Mouse (Mus musculus) lung, embryonic 15.5 days (tissue): Measurements from ENCODE around the gene Hnrnpa3. TPM values are rescaled to one million over a fixed set of nuclear protein-coding genes. Genes with fewer than 3 reads are reported as not detected.
"Not testable (repeated sequence)": the region's sequence is repeated elsewhere in the genome, so short reads cannot be mapped to it uniquely, and the experiment has no call there.

Experiments
- ATAC-seq: fragments of 200-750 bp; cut with Nextera tagmentation; 2 replicates; pipeline ENCODE4 v1.8.0; 2017; ENCODE audit warnings: moderate number of reproducible peaks, borderline replicate concordance; ENCODE audit not compliant: low FRiP score, low TSS enrichment; ENCODE audit errors: extremely low read depth
- H3K27ac ChIP-seq: fragments of 300-500 bp; sonication (generic); 2 replicates; pipeline ENCODE4 v1.5.1; 2015; ENCODE audit warnings: moderate library complexity, mild to moderate bottlenecking, inconsistent platforms
- H3K27me3 ChIP-seq: fragments of 300-500 bp; sonication (generic); 2 replicates; pipeline ENCODE4 v1.6.1; 2015; ENCODE audit warnings: inconsistent platforms
- H3K36me3 ChIP-seq: fragments of 300-500 bp; sonication (generic); 2 replicates; pipeline ENCODE4 v1.6.1; 2015; ENCODE audit warnings: inconsistent platforms
- H3K4me1 ChIP-seq: fragments of 300-500 bp; sonication (generic); 2 replicates; pipeline ENCODE4 v1.6.1; 2015; ENCODE audit warnings: inconsistent platforms
- H3K4me2 ChIP-seq: fragments of 300-500 bp; sonication (generic); 2 replicates; pipeline ENCODE4 v1.6.1; 2015; ENCODE audit warnings: inconsistent platforms, mild to moderate bottlenecking, moderate library complexity
- H3K4me3 ChIP-seq: fragments of 300-500 bp; sonication (generic); 2 replicates; pipeline ENCODE4 v1.5.1; 2015; ENCODE audit warnings: mild to moderate bottlenecking, inconsistent platforms
- H3K9ac ChIP-seq: fragments of 300-500 bp; sonication (generic); 2 replicates; pipeline ENCODE4 v1.6.1; 2015; ENCODE audit warnings: inconsistent platforms
- H3K9me3 ChIP-seq: fragments of 300-500 bp; sonication (generic); 2 replicates; pipeline ENCODE4 v1.6.1; 2016; ENCODE audit warnings: inconsistent platforms
- WGBS: fragments of 180-500 bp; shearing (Covaris S2); methylation state at CpG from one replicate; pipeline ENCODE4 v1.1.7; 2015; 5-methylcytosine and 5-hydroxymethylcytosine counted together
- polyA plus RNA-seq: library from polyadenylated mRNA; unstranded; fragments of >200 nt; fragmentation: Nextera tagmentation; extraction: Ambion mirVana; gene quantifications from 2 replicates; pipeline ENCODE4 v1.2.1, GENCODE M21; 2015

The Hnrnpa3 gene
- polyA plus RNA-seq, 1 experiment from 2014 or later, result 410 TPM

DNA sequence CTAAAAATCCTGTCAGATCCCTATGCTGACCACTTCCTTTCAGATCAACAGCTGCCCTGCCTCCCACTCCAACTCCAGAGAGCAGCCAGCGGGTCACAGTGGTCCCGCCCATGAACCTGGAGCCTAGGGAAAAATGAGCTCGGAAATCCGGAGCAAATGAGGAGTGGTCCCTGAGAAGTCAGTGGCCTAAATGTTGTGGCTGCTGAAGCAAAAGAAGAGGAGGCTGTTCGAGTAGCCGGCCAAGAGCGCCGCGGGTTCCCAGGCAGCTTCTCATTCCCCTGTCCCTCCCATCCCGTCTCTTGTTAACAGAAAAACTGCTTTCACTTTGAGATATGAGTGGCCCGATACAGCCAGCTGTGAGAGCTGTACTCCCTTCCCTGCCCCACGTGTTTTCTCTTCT, 19.5 kb upstream of the Hnrnpa3 start:
- H3K36me3 ChIP-seq, ATAC-seq, H3K9me3 ChIP-seq, H3K27me3 ChIP-seq, H3K9ac ChIP-seq: not testable (repeated sequence)
- H3K27ac ChIP-seq, result peak overlapping the region; percentile 77
- 3% methylated on average over 10 of the region's 12 CpGs for WGBS
- H3K4me1 ChIP-seq, result peaks cover 19% of the 10 kb centered on the region
- H3K4me3 ChIP-seq, result peak overlapping the region; percentile 16; the same call in 1 of the 2 replicates
- peak overlapping the region; percentile 36; the same call in 1 of the 2 replicates for H3K4me2 ChIP-seq

DNA sequence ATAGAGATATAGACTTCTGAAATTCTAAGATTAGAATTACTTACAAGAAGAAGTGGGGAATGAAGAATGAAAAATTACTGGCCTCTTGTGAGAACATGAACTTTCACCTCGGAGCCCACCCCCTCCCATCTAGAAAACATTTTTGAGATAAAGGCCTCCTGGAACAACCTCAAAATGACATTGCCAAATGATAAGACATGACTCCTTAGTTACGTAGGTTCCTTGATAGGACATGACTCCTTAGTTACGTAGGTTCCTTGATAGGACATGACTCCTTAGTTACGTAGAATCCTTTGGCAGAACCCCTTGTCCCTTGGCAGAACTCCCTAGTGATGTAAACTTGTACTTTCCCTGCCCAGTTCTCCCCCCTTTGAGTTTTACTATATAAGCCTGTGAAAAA, 16.7 kb upstream of the Hnrnpa3 start:
- not testable (repeated sequence) for H3K9me3 ChIP-seq, H3K9ac ChIP-seq, H3K27ac ChIP-seq, ATAC-seq, H3K4me3 ChIP-seq, H3K4me2 ChIP-seq, H3K36me3 ChIP-seq, H3K27me3 ChIP-seq
- 49% methylated on average over 4 of the region's 4 CpGs for WGBS
- peaks cover 16% of the 10 kb centered on the region for H3K4me1 ChIP-seq

DNA sequence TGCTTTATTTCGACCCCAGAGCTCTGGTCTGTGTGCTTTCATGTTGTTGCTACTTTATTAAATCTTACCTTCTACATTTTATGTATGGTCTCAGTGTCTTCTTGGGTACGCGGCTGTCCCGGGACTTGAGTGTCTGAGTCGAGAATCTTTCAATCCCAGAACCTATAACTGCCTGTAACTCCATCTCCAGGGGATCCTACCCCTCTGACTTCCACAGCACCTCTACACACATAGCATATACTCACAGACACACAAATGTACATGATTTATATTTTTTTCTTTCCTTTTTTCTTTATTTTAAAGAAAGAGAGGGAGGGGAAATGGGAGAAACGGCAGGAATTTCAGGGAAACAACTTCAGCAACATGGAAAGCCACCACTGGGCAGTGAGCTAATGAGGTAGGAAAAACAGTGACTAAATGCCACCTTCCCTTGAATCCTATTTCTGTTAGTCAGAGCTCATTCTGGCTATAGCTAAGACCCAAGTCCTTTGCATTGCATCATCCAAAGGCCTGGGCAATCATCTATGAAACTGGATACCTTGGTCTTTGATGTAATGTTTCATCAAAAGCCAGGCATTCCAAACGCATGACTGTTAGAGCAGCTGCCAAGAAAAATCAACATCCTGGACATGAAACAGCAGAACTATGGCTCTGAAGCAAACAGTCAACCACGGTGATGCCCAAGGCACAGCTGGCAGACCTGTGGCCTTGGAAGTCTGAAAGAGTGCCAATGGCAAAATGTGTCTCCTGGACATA, 16.1 kb upstream of the Hnrnpa3 start:
- H3K27ac ChIP-seq, result peak overlapping the region; percentile 60
- H3K27me3 ChIP-seq, result no peaks in the 10 kb centered on the region
- H3K9ac ChIP-seq, result no peak overlapping the region
- no peaks in the 10 kb centered on the region for H3K9me3 ChIP-seq
- ATAC-seq, result peak; percentile 49
- no peak overlapping the region for H3K4me3 ChIP-seq
- WGBS, result 59% methylated on average over 8 of the region's 8 CpGs
- no peaks in the 10 kb centered on the region for H3K36me3 ChIP-seq
- no peak overlapping the region for H3K4me2 ChIP-seq
- peaks cover 16% of the 10 kb centered on the region for H3K4me1 ChIP-seq

DNA sequence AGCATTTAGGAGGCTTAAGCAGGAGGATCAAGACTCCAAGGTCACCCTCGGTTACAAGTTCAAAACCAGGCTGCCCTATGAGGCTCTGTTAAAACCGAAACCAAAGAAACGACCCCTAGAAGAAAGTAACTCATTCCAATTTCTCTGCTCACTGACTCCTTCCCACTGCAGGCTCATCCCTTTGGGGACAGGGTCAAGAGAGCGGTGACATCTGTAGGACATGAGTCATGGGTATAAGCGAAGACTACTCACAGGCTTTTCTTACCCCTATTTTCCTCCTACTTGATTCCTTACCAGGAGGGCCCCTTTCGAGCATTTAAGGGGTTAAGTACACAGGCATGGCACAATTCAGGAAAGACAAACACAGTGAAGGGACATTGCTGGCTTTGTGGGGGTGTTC, 15.1 kb upstream of the Hnrnpa3 start:
- Histone ChIP-seq H3K9ac (no peak overlapping the region), H3K9me3 (no peaks in the 10 kb centered on the region), H3K4me1 (peaks cover 16% of the 10 kb centered on the region), H3K27ac (peak overlapping the region; percentile 60; the same call in 1 of the 2 replicates), H3K4me3 (no peak overlapping the region), H3K27me3 (no peaks in the 10 kb centered on the region), H3K36me3 (no peaks in the 10 kb centered on the region), H3K4me2 (no peak overlapping the region)
- WGBS, result 79% methylated on average over 6 of the region's 6 CpGs
- no peak for ATAC-seq

DNA sequence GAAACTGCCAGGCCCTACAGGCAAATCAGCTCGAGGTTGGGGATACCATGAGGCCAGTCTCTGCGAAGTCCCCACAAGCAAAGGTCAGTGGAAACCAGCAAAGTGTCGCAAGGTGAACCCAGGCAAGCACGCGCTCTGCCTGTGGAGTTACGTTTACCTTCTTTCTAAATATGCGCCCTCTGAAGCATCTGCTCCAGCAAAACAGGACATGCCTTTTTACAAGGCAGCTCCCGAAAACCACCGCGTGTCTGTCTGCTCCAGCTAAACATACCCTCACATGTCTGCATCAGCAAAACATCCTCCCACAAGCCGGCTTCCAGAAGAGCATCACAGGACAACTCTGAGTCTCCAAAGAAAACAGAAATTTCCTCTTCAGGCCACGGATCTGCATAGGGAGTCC, 13.8 kb upstream of the Hnrnpa3 start:
- no peaks in the 10 kb centered on the region for H3K27me3 ChIP-seq
- H3K4me3 ChIP-seq, result no peak overlapping the region
- peaks cover 16% of the 10 kb centered on the region for H3K4me1 ChIP-seq
- H3K36me3 ChIP-seq, result no peaks in the 10 kb centered on the region
- H3K27ac ChIP-seq, result no peak overlapping the region
- H3K4me2 ChIP-seq, result no peak overlapping the region
- no peak overlapping the region for H3K9ac ChIP-seq
- ATAC-seq, result no peak
- H3K9me3 ChIP-seq, result no peaks in the 10 kb centered on the region
- WGBS, result 90% methylated on average over 12 of the region's 12 CpGs

DNA sequence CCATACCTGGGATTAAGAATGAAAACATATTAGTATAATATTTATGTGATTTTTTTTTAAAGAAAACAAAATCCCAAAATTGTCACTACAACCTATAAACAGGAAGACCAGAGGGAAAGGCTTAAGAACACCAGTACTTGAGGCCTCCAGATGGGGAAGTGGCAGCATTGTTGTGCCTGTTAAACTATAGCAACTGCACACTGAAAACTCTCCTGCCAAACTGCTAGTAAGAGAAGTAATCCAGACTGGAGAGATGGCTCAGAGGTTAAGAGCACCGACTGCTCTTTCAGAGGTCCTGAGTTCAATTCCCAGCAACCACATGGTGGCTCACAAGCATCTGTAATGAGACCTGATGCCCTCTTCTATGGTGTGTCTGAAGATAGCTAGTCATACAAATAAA, 8.6 kb upstream of the Hnrnpa3 start:
- H3K4me3 ChIP-seq, result no peak overlapping the region
- 79% methylated on average over 1 of the region's 1 CpGs for WGBS
- no peaks in the 10 kb centered on the region for H3K27me3 ChIP-seq
- no peak for ATAC-seq
- no peaks in the 10 kb centered on the region for H3K9me3 ChIP-seq
- H3K4me2 ChIP-seq, result no peak overlapping the region
- no peaks in the 10 kb centered on the region for H3K4me1 ChIP-seq
- H3K27ac ChIP-seq, result no peak overlapping the region
- H3K9ac ChIP-seq, result no peak overlapping the region
- no peaks in the 10 kb centered on the region for H3K36me3 ChIP-seq

DNA sequence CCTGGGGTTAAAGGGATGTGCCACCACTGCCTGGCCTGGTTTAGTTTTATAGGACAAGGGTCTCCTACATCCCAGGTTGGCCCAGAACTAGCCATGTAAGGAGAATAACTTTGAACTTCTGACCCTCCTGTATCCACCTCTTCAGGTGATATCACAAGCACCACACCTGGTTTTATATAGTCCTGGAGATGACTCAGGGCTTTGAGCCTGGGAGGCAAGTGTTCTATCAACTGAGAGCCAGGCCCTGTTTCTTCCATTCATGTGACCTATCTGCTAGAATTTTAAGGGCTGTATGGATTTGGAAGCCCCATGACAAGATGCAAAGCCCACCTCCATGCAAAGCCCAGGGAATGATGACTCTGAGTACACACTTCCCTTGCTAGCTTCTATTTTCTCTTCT, 5.9 kb upstream of the Hnrnpa3 start:
- Histone ChIP-seq H3K4me1 (peaks cover 6% of the 10 kb centered on the region; the same call in 1 of the 2 replicates), H3K36me3 (no peaks in the 10 kb centered on the region), H3K9ac (no peak overlapping the region), H3K4me3 (no peak overlapping the region), H3K4me2 (no peak overlapping the region), H3K9me3 (no peaks in the 10 kb centered on the region), H3K27ac (no peak overlapping the region), H3K27me3 (no peaks in the 10 kb centered on the region)
- ATAC-seq, result no peak

DNA sequence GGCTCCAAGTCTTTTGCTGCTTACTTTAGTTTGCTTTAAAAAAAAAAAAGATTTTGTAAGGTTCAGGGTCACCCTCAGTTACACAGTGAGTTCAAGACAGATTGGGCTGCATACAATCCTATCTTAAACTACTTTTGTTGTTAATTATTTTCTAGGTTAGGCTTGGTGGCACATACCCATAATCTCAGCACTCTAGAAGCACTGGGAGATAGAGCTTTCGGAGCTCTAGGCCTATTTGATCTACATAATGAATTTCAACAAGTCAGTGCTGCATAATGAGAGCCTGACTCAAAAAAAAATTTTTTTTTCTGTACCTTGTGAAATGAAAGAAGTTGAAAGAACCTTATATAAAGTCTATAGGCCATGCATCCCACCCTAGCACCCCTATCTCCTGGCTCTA, 4.4 kb upstream of the Hnrnpa3 start:
- no peak for ATAC-seq
- no peak overlapping the region for H3K9ac ChIP-seq
- H3K9me3 ChIP-seq, result no peaks in the 10 kb centered on the region
- H3K4me1 ChIP-seq, result peaks cover 6% of the 10 kb centered on the region; the same call in 1 of the 2 replicates
- no peak overlapping the region for H3K27ac ChIP-seq
- WGBS, result 78% methylated on average over 1 of the region's 1 CpGs
- H3K36me3 ChIP-seq, result no peaks in the 10 kb centered on the region
- no peak overlapping the region for H3K4me3 ChIP-seq
- H3K4me2 ChIP-seq, result no peak overlapping the region
- H3K27me3 ChIP-seq, result no peaks in the 10 kb centered on the region

DNA sequence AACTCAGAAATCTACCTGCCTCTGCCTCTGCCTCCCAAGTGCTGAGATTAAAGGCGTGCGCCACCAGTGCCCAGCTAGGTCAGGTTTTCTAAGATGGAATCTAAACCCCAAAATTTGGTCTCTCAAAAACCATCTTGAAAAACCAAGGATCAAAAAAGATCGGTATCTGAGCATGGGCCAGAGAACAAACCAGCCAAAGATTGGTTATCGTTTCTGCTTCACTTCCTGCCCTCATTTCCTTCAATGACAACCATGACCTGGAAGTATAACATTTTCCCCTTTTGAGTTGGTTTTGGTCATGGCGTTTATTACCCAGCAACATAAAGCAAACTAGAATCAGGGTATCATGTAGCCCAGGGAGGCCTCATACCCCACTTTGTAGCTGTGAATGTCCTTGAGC, 2.1 kb upstream of the Hnrnpa3 start:
- Histone ChIP-seq H3K4me2 (no peak overlapping the region), H3K27ac (no peak overlapping the region), H3K9me3 (no peaks in the 10 kb centered on the region), H3K36me3 (no peaks in the 10 kb centered on the region), H3K4me3 (no peak overlapping the region), H3K27me3 (no peaks in the 10 kb centered on the region), H3K9ac (no peak overlapping the region), H3K4me1 (peaks cover 16% of the 10 kb centered on the region)
- no peak for ATAC-seq
- WGBS, result 88% methylated on average over 5 of the region's 5 CpGs

DNA sequence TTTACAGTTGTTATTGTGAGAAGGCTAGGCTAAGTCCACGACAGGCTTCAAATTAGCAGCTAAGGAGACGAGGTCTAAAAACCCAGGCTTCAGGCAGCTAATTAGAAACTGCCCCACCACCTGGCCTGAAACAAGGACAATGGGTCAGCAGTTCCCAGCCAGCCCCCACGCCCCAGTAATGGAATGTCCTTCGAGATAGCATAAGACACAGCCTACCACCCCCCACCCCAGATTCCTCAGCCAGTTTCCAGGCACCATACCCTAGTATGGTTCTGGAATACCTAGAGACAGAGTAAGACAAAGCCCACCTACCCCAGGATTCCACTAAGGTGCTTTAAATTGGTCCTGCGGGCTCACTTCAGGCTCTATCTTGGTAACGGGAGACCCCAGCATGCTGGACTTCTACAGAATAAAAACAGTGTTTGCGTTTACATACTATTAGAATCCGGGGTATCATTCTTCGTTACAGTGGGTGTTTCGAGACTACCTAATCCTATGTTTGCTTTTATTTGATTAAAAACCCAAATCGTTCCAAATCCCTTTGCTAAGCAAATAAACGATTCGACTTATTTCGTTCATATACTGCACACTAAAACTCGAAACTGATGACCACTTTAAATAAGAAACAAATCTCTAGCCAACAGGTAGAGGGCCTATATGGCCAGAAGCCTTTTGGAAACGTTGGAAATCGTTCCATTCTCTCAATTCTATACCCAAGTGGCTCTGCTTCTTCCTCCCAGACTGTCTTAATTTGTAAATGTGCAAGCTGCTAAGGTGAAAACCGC, 962 bp upstream of the Hnrnpa3 start:
- H3K4me2 ChIP-seq, result peak overlapping the region; percentile 66
- H3K9me3 ChIP-seq, result no peaks in the 10 kb centered on the region
- H3K4me3 ChIP-seq, result peak overlapping the region; percentile 66
- H3K36me3 ChIP-seq, result peaks cover 8% of the 10 kb centered on the region
- WGBS, result 4% methylated on average over 18 of the region's 18 CpGs
- peaks cover 16% of the 10 kb centered on the region for H3K4me1 ChIP-seq
- H3K27me3 ChIP-seq, result no peaks in the 10 kb centered on the region
- no peak for ATAC-seq
- peak overlapping the region; percentile 79 for H3K9ac ChIP-seq
- H3K27ac ChIP-seq, result peak overlapping the region; percentile 96

DNA sequence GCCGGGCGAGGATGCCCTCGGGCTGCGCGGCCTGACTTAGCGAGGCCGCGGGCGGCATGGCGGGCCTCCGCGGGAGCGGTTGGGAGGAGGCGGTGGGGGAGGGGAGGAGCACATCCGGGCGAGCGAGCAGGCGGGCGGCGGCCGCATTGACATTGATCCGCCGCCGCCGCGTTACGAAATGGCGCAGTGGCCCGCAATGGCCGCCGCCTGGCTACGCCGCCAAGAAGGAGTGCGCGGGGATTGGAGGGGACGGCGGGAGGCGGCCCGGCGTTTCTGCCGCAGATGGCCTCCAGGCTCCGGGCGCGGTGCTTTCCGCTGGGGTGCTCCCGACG, 534 bp downstream of the Hnrnpa3 start:
- Histone ChIP-seq H3K36me3 (peaks cover 22% of the 10 kb centered on the region), H3K27me3 (no peaks in the 10 kb centered on the region), H3K4me1 (peaks cover 16% of the 10 kb centered on the region), H3K9me3 (no peaks in the 10 kb centered on the region), H3K4me3 (peak overlapping the region; percentile 66), H3K27ac (peak overlapping the region; percentile 97), H3K9ac (peak overlapping the region; percentile 97), H3K4me2 (peak overlapping the region; percentile 72; the same call in 1 of the 2 replicates)
- peak; percentile 78 for ATAC-seq
- WGBS, result 0% methylated on average over 35 of the region's 47 CpGs

DNA sequence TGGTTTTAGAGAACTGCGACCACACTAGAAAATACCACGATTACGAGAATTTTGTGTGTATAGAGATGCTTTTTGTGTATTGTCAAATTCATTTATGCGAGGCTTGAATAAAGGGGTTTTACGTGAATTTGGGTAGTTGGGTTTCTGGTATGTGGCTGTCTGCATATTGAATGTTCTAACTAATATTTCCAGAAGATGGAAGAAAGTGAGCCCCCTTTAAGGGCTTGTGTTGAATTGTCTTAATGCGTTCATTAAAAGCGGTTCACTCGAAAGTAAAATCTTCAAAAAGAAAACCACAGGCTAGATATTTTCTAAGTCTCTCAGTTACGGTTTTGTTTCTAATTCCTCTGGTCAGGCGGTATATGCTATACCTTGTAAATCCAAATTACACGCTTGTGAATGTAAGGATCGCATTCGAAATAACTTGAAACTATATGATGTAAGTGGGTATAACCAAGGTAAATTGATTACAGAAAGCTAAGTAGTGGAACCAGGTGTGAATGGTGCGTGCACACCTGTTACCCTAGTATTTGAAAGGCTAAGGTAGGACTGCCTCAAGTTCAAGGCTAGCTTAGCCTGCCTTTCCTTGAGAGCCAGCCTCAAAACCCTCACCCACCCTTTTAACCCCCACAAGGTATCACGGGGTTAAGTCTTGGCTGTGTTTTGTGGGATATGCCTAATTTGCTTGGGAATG, 1.3 kb downstream of the Hnrnpa3 start:
- Histone ChIP-seq H3K27me3 (no peaks in the 10 kb centered on the region), H3K4me2 (peak overlapping the region; percentile 72), H3K9ac (peak overlapping the region; percentile 97), H3K4me3 (peak overlapping the region; percentile 66), H3K36me3 (peaks cover 27% of the 10 kb centered on the region), H3K27ac (peak overlapping the region; percentile 97; the same call in 1 of the 2 replicates), H3K9me3 (no peaks in the 10 kb centered on the region), H3K4me1 (peaks cover 16% of the 10 kb centered on the region)
- 1% methylated on average over 15 of the region's 15 CpGs for WGBS
- no peak for ATAC-seq
